Mouse (Mus musculus): ENCODE measurements around the gene Baiap2l2.

DNA sequence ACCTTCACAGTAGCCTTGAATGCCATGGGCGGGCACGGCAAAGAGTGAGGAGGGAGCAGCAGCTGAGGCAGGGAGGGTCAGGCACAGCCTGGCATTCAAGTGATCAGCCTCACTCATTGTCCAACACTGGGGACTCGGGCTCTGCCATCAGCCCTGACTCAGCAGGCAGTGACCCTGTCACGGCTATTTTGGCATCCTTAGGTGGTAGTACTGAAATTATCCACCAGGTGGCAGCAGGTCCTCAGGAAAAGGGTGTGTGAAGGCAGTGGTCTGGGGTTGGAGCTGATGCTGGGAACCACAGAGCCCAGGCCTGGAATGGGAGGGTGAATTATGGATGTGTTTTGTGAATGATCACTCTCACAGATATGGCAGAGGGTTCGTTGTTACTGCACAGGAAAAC is 60.7 kb downstream of the Baiap2l2 start:
- TF ChIP-seq CTCF (IDR thresholded peaks at IDR 0.05; ENCODE audit: control insufficient read depth, insufficient read depth, low read length) = peak; percentile 83
- TF ChIP-seq POLR2A (IDR thresholded peaks at IDR 0.05; ENCODE audit: borderline replicate concordance, control insufficient read depth, low read depth, low read length) = no peak

All from bone marrow, adult 2 months (tissue).